Mouse (Mus musculus) erythroblast, embryonic 14.5 days (primary cell): Measurements from ENCODE around the gene Gm21897.

ENCODE experiments used
- GATA1 ChIP-seq: IDR thresholded peaks from 2 replicates; pipeline ENCODE4 v1.6.1; 2012; ENCODE audit warnings: low read length, inconsistent platforms, mixed read lengths
- TAL1 ChIP-seq: IDR thresholded peaks from 3 replicates; pipeline ENCODE4 v1.6.1; 2012; ENCODE audit warnings: low read length, inconsistent platforms, mixed read lengths

- TF ChIP-seq TAL1 (no peak), GATA1 (no peak)
Measured at GRCm38 (mm10) chr16:15357766-15358165, 40.5 kb downstream of the Gm21897 start.
